Mouse (Mus musculus) heart, adult 9 months (tissue): Measurements from ENCODE around the gene Alg11.

Source experiments
- DNase-seq, 2 experiments: peaks; one replicate each; pipeline ENCODE4 v3.0.0; 2022; ENCODE audit warnings: low spot score in 2 of 2

Gene Alg11

DNA sequence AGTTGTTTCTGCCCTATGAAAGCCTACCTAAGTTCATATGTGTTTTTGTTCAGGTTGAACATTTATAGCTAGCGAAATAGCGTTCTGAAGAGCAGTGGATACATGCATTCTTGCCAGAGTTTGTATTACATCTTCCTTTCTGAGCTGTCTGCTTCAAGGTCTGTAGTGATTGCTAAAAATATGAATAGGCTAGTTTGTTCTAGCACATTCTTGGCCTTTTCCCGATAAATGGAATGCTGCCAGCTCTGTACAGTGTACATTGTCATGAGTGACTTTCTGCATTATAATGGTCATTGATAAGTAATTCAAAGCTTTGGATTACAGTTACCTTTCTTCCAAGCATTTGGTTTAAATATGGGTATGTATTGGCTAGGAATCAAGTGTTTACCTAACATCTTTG, 605 bp downstream of the Alg11 start:
- no peak for DNase-seq

DNA sequence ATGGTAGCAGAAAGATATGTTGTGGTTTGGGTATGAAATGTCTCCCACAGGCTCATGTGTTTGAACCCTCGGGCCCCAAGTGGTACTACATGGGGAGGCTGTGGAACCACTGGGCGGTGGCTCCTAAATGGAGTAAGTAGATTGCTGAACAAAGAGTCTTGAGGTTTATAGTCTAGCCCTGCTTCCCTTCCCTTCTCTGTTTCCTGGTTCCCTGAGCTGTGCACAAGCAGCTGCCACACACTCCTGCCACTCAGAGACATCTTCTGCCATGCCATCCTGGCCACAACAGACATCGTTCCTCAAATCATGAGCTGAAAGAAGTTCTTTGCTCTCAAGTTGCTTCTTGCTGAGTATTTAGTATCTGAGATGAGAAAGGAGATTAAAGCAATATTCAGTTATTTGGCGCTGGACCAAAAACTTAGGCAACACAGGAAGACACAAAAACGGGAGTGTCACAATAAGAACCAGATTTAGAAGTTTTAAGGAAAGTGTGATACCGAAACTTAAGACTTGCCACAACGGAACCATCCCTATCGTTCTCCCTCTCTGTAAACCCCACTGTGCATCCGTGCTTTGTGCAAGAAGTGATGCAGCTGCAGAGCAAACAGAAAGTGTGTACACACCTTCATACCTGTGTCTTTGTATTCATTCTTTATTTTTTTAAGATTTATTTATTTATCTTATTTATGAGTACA, 18.9 kb downstream of the Alg11 start:
- no peak for DNase-seq

- no peak for DNase-seq
Observed at GRCm38 (mm10) chr8:22089226-22089625, 28.7 kb downstream of the Alg11 start.

- DNase-seq: no peak
Observed at GRCm38 (mm10) chr8:22091568-22091967, 31.0 kb downstream of the Alg11 start.

- DNase-seq: no peak
Observed at GRCm38 (mm10) chr8:22107020-22107419, 46.5 kb downstream of the Alg11 start.
